Mouse (Mus musculus): Measurements from ENCODE around the gene Rgl3. TPM values are rescaled to one million over a fixed set of nuclear protein-coding genes. Genes with fewer than 3 reads are reported as not detected.
A peak's percentile ranks its signal among the peaks of the same experiment; 100 is the strongest.

Rgl3 gene
- polyA plus RNA-seq, 1 experiment from 2014 or later, result 1.8 TPM

- peaks cover 41% of the 10 kb centered on the region for H3K36me3 ChIP-seq
- H3K4me1 ChIP-seq, result peaks cover 29% of the 10 kb centered on the region
- H3K27me3 ChIP-seq, result no peaks in the 10 kb centered on the region
- H3K4me3 ChIP-seq (replicated peaks), result peak overlapping the region; percentile 73
- ATAC-seq (ENCODE audit: insufficient number of reproducible peaks, low FRiP score, low TSS enrichment, low read depth), result no peak
- H3K27ac ChIP-seq (replicated peaks), result peak overlapping the region; percentile 72
- H3K9ac ChIP-seq, result peak overlapping the region; percentile 62
- peak overlapping the region; percentile 80 for H3K4me2 ChIP-seq (replicated peaks)
- H3K9me3 ChIP-seq (replicated peaks), result no peaks in the 10 kb centered on the region
- 0% methylated on average over 18 of the region's 18 CpGs for WGBS
These were observed 13.9 kb upstream of the Rgl3 start for GRCm38 (mm10) chr9:22003163-22003554.

GRCm38 (mm10) chr9:22002194-22003162 is 13.2 kb upstream of the Rgl3 start, which contains the start of the genes Ccdc151 and Prkcsh:
Gene Ccdc151, minus strand, starts transcription at chr9:22002634.
Gene Prkcsh, plus strand, starts transcription at chr9:22002806.
- Histone ChIP-seq H3K4me3 (replicated peaks) (peak within 1 kb of the TSS; percentile 73), H3K9me3 (replicated peaks) (no peaks in the 10 kb centered on the region), H3K4me2 (replicated peaks) (peak within 1 kb of the TSS; percentile 80), H3K27me3 (no peaks in the 10 kb centered on the region), H3K27ac (replicated peaks) (peak within 1 kb of the TSS; percentile 72), H3K9ac (peak within 1 kb of the TSS; percentile 62), H3K36me3 (peaks cover 34% of the 10 kb centered on the region), H3K4me1 (peaks cover 29% of the 10 kb centered on the region)
- peak; percentile 99 for ATAC-seq (ENCODE audit: insufficient number of reproducible peaks, low FRiP score, low TSS enrichment, low read depth)
- 6% methylated on average over 57 of the region's 57 CpGs for WGBS

- no peak overlapping the region for H3K27ac ChIP-seq (replicated peaks)
- no peaks in the 10 kb centered on the region for H3K27me3 ChIP-seq
- H3K36me3 ChIP-seq, result peaks cover 26% of the 10 kb centered on the region
- no peak overlapping the region for H3K9ac ChIP-seq
- no peak overlapping the region for H3K4me2 ChIP-seq (replicated peaks)
- no peaks in the 10 kb centered on the region for H3K9me3 ChIP-seq (replicated peaks)
- no peak for ATAC-seq (ENCODE audit: insufficient number of reproducible peaks, low FRiP score, low TSS enrichment, low read depth)
- peaks cover 29% of the 10 kb centered on the region for H3K4me1 ChIP-seq
- H3K4me3 ChIP-seq (replicated peaks), result no peak overlapping the region
- 85% methylated on average over 4 of the region's 4 CpGs for WGBS
These were observed 12.4 kb upstream of the Rgl3 start for GRCm38 (mm10) chr9:22001633-22002032.

DNA sequence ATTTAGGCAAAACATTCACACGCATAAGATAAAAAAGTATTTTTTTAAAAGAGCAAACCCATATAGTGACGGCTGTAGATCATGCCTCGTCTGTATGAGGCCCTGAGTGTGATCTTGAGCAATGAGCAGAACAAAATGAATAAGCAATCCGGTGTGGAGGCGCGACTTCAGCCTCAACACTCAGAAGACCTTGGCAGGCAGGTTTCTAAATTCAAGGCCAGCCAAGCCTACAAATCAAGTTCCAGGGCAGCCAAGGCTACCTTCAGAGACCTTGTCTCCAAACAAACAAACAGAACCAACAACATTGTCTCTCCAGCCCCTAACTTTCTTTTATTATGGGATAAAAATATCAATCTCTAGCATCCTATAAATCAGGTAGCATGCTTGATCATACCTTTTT is 11.1 kb upstream of the Rgl3 start:
- Histone ChIP-seq H3K4me3 (replicated peaks) (no peak overlapping the region), H3K9me3 (replicated peaks) (no peaks in the 10 kb centered on the region), H3K4me1 (peaks cover 24% of the 10 kb centered on the region), H3K27me3 (no peaks in the 10 kb centered on the region), H3K27ac (replicated peaks) (no peak overlapping the region), H3K4me2 (replicated peaks) (no peak overlapping the region), H3K36me3 (peaks cover 13% of the 10 kb centered on the region), H3K9ac (no peak overlapping the region)
- 91% methylated on average over 6 of the region's 6 CpGs for WGBS
- no peak for ATAC-seq (ENCODE audit: insufficient number of reproducible peaks, low FRiP score, low TSS enrichment, low read depth)

- no peak overlapping the region for H3K4me3 ChIP-seq (replicated peaks)
These were observed 7.1 kb upstream of the Rgl3 start for GRCm38 (mm10) chr9:21996178-21996867.

DNA sequence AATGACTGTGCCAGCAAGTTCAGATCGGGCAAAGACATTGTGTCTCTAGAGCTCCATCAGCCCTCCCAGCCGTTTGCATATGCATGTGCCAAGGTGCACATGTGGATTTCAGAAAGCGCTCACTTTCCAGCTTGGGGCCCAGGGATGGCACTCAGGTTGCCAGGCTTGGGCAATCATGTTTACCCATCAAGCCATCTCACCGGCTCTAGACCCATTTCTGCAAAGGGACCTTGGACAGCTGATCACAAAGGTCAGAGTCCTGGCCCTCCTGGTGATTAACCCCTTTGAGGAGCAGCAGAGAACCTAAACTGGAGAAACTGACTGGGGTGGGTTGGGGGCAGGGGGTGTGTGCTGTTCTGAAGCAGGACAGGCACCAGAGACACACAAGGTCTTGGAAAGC is 3.0 kb upstream of the Rgl3 start:
- peaks cover 61% of the 10 kb centered on the region for H3K27me3 ChIP-seq

More at GRCm38 (mm10) chr9:21996178-21996867, 7.1 kb upstream of the Rgl3 start:
- no peaks in the 10 kb centered on the region for H3K4me1 ChIP-seq
- no peak overlapping the region for H3K9ac ChIP-seq
- no peak overlapping the region for H3K27ac ChIP-seq (replicated peaks)
- ATAC-seq (ENCODE audit: insufficient number of reproducible peaks, low FRiP score, low TSS enrichment, low read depth), result no peak
- no peaks in the 10 kb centered on the region for H3K9me3 ChIP-seq (replicated peaks)
- H3K4me2 ChIP-seq (replicated peaks), result no peak overlapping the region
- 85% methylated on average over 3 of the region's 3 CpGs for WGBS
- H3K36me3 ChIP-seq, result no peaks in the 10 kb centered on the region
- peaks cover 20% of the 10 kb centered on the region for H3K27me3 ChIP-seq

GRCm38 (mm10) chr9:21988421-21989101 is 685 bp downstream of the Rgl3 start:
- Histone ChIP-seq H3K9me3 (replicated peaks) (no peaks in the 10 kb centered on the region), H3K9ac (0 out of 2 replicates have a peak overlapping the region, but pooled peaks have one; percentile 16), H3K4me2 (replicated peaks) (peak overlapping the region; percentile 61), H3K36me3 (no peaks in the 10 kb centered on the region), H3K27ac (replicated peaks) (no peak overlapping the region), H3K4me3 (replicated peaks) (peak overlapping the region; percentile 39), H3K4me1 (peaks cover 22% of the 10 kb centered on the region), H3K27me3 (peaks cover 80% of the 10 kb centered on the region)
- no peak for ATAC-seq (ENCODE audit: insufficient number of reproducible peaks, low FRiP score, low TSS enrichment, low read depth)
- WGBS, result 1% methylated on average over 32 of the region's 32 CpGs

More for the DNA sequence above, 3.0 kb upstream of the Rgl3 start:
- no peak overlapping the region for H3K4me2 ChIP-seq (replicated peaks)
- no peak overlapping the region for H3K4me3 ChIP-seq (replicated peaks)
- H3K9ac ChIP-seq, result no peak overlapping the region
- H3K27ac ChIP-seq (replicated peaks), result no peak overlapping the region
- no peaks in the 10 kb centered on the region for H3K36me3 ChIP-seq
- peaks cover 22% of the 10 kb centered on the region for H3K4me1 ChIP-seq
- WGBS, result 75% methylated on average over 4 of the region's 4 CpGs
- H3K9me3 ChIP-seq (replicated peaks), result no peaks in the 10 kb centered on the region
- ATAC-seq (ENCODE audit: insufficient number of reproducible peaks, low FRiP score, low TSS enrichment, low read depth), result no peak

DNA sequence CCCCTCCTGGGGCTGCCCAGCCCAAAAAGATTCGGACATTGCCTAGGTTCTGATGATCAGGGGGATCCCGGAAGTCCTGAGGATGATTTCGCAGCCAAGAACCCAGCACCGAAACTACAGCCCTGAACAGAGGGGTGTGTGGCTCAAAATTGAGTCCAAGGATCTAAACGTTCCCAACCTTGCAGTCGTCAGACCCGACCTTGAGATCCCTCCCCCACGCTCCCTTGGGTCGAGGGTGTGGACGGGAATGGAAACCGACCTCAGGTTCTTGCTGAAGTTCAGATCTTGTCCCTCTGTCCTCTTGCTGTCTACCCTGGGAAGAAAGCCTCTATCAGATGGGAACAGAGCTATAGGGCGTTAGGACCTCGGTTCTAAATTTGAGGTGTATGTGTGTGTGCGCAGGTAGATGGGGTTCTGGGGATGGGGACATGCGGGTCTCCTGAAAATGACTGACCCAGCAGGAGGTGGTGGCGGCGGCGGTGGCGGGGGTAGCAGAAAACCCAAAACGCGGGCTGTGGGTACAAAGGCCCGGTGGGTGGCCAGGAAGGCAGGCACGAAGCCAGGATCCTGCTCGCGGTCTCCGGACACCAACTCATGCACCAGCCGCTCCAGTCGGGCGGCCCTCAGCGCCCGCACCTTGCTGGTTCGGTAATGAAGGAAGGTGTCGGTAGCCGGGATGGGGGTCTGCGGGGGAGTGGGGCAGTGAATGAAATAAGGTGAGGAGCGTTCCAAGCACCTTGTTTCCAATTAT is 1.5 kb downstream of the Rgl3 start:
- no peaks in the 10 kb centered on the region for H3K9me3 ChIP-seq (replicated peaks)
- no peak overlapping the region for H3K9ac ChIP-seq
- WGBS, result 8% methylated on average over 36 of the region's 36 CpGs
- H3K27me3 ChIP-seq, result peaks cover 75% of the 10 kb centered on the region
- H3K27ac ChIP-seq (replicated peaks), result no peak overlapping the region
- peak overlapping the region; percentile 39; the same call in 1 of the 2 replicates for H3K4me3 ChIP-seq (replicated peaks)
- H3K4me2 ChIP-seq (replicated peaks), result peak overlapping the region; percentile 61; the same call in 1 of the 2 replicates
- H3K4me1 ChIP-seq, result peaks cover 22% of the 10 kb centered on the region
- ATAC-seq (ENCODE audit: insufficient number of reproducible peaks, low FRiP score, low TSS enrichment, low read depth), result no peak
- H3K36me3 ChIP-seq, result no peaks in the 10 kb centered on the region

- Histone ChIP-seq H3K36me3 (no peaks in the 10 kb centered on the region), H3K9ac (no peak overlapping the region), H3K9me3 (replicated peaks) (no peaks in the 10 kb centered on the region), H3K4me2 (replicated peaks) (no peak overlapping the region), H3K27me3 (peaks cover 36% of the 10 kb centered on the region), H3K4me3 (replicated peaks) (no peak overlapping the region), H3K27ac (replicated peaks) (no peak overlapping the region), H3K4me1 (peaks cover 7% of the 10 kb centered on the region)
- no peak for ATAC-seq (ENCODE audit: insufficient number of reproducible peaks, low FRiP score, low TSS enrichment, low read depth)
- 20% methylated on average over 3 of the region's 3 CpGs for WGBS
These were observed 5.3 kb downstream of the Rgl3 start for GRCm38 (mm10) chr9:21983911-21984310.

DNA sequence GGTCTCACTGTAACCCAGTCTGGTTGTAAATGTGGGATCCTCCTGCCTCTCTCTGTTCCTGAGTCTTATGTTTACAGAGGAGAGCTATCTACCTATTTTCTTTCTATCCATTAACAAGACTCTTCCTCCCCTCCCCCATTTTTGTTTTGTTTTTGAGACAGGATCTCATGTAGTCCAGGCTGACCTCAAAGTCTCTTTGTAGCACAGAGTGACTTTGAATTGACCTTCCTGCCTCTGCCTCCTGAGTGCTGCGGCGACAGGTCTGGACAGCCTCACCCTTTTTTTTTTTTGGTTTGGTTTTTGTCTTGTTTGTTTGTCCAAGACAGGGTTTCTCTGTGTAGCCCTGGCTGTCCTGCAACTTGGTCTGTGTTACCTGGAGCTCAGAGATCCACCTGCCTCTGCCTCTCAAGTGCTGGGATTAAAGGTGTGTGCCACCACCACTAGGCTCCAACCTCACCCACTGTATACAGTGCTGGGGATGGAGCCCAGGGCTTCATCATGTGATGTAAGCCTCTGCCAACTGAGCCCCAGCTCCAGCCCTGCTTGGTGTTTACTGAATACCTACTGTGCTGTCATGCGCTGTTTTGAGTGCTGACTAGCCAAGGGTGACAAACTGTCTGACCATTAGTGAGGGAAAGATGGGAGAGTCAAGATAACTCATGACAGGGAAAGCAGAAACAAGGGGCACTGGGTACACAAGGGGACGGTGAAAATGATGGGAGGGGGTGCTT is 10.7 kb downstream of the Rgl3 start:
- Histone ChIP-seq H3K4me3 (replicated peaks) (no peak overlapping the region), H3K27ac (replicated peaks) (no peak overlapping the region), H3K4me1 (peaks cover 4% of the 10 kb centered on the region; the same call in 1 of the 2 replicates), H3K9ac (no peak overlapping the region), H3K36me3 (no peaks in the 10 kb centered on the region), H3K27me3 (no peaks in the 10 kb centered on the region), H3K9me3 (replicated peaks) (no peaks in the 10 kb centered on the region), H3K4me2 (replicated peaks) (no peak overlapping the region)
- no peak for ATAC-seq (ENCODE audit: insufficient number of reproducible peaks, low FRiP score, low TSS enrichment, low read depth)
- 88% methylated on average over 4 of the region's 4 CpGs for WGBS

Data from embryonic facial prominence, embryonic 15.5 days (tissue).